Mouse (Mus musculus) stomach, embryonic 16.5 days (tissue): ENCODE measurements around the gene Aldh1b1. TPM values are rescaled to one million over a fixed set of nuclear protein-coding genes. Genes with fewer than 3 reads are reported as not detected.

ENCODE experiments used
- ATAC-seq: fragments of 200-750 bp; cut with Nextera tagmentation; 2 replicates; pipeline ENCODE4 v1.8.0; 2017; ENCODE audit warnings: moderate number of reproducible peaks, moderate TSS enrichment; ENCODE audit not compliant: insufficient read depth, low FRiP score
- H3K27ac ChIP-seq: fragments of 300-500 bp; sonication (generic); 2 replicates; pipeline ENCODE4 v1.5.1; 2014; ENCODE audit warnings: low read length
- H3K27me3 ChIP-seq: fragments of 300-500 bp; sonication (generic); 2 replicates; pipeline ENCODE4 v1.6.1; 2014; ENCODE audit warnings: low read length, control low read depth, mixed read lengths; ENCODE audit not compliant: control insufficient read depth, insufficient read depth
- H3K36me3 ChIP-seq: fragments of 300-500 bp; sonication (generic); 2 replicates; pipeline ENCODE4 v1.6.1; 2014; ENCODE audit warnings: low read length; ENCODE audit not compliant: control insufficient read depth, insufficient read depth
- H3K4me1 ChIP-seq: fragments of 300-500 bp; sonication (generic); 2 replicates; pipeline ENCODE4 v1.6.1; 2014; ENCODE audit warnings: low read length, control low read depth, mixed read lengths; ENCODE audit not compliant: control insufficient read depth, insufficient read depth
- H3K4me2 ChIP-seq: fragments of 300-500 bp; sonication (generic); 2 replicates; pipeline ENCODE4 v1.6.1; 2014; ENCODE audit warnings: low read depth, low read length, mixed read lengths
- H3K4me3 ChIP-seq: fragments of 300-500 bp; sonication (generic); replicated peaks from 2 replicates; pipeline ENCODE4 v1.5.1; 2014; ENCODE audit warnings: mild to moderate bottlenecking, low read length
- H3K9ac ChIP-seq: fragments of 300-500 bp; sonication (generic); 2 replicates; pipeline ENCODE4 v1.6.1; 2014; ENCODE audit warnings: low read length
- H3K9me3 ChIP-seq: fragments of 300-500 bp; sonication (generic); replicated peaks from 2 replicates; pipeline ENCODE4 v1.6.1; 2016; ENCODE audit warnings: low read length, control low read depth; ENCODE audit not compliant: control insufficient read depth
- WGBS: fragments of 180-500 bp; shearing (Covaris S2); extraction: QIAGEN DNeasy Blood & Tissue Kit; methylation state at CpG from one replicate; pipeline ENCODE4 v1.1.7; 2014; 5-methylcytosine and 5-hydroxymethylcytosine counted together
- polyA plus RNA-seq: library from polyadenylated mRNA; unstranded; fragments of >200 nt; fragmentation: Nextera tagmentation; extraction: Ambion mirVana; gene quantifications from 2 replicates; pipeline ENCODE4 v1.2.1, GENCODE M21; 2015

Aldh1b1 gene
- polyA plus RNA-seq = 77.6 and 95.3 TPM in 2 replicates

GRCm38 (mm10) chr4:45798964-45799363 is at the start of gene Aldh1b1:
Aldh1b1 (plus strand) TSS chr4:45799022.
- peak; percentile 78 for ATAC-seq
- peak within 1 kb of the TSS; percentile 84 for H3K4me2 ChIP-seq
- H3K9me3 ChIP-seq = no peaks in the 10 kb centered on the region
- H3K4me1 ChIP-seq = peaks cover 17% of the 10 kb centered on the region
- H3K27ac ChIP-seq = 0 out of 2 replicates have a peak within 1 kb of the TSS, but pooled peaks have one; percentile 42
- 1% methylated on average over 26 of the region's 26 CpGs for WGBS
- peaks cover 7% of the 10 kb centered on the region; the same call in 1 of the 2 replicates for H3K36me3 ChIP-seq
- H3K27me3 ChIP-seq = no peaks in the 10 kb centered on the region
- peak within 1 kb of the TSS; percentile 57 for H3K4me3 ChIP-seq
- peak within 1 kb of the TSS; percentile 73 for H3K9ac ChIP-seq

- Histone ChIP-seq H3K36me3 (no peaks in the 10 kb centered on the region), H3K27ac (no peak overlapping the region), H3K4me3 (no peak overlapping the region), H3K4me1 (peaks cover 6% of the 10 kb centered on the region; the same call in 1 of the 2 replicates), H3K9ac (no peak overlapping the region), H3K9me3 (no peaks in the 10 kb centered on the region), H3K4me2 (no peak overlapping the region), H3K27me3 (no peaks in the 10 kb centered on the region)
- ATAC-seq = no peak
- WGBS = 68% methylated on average over 10 of the region's 10 CpGs
These were observed 49.4 kb upstream of the Aldh1b1 start for GRCm38 (mm10) chr4:45749449-45749848.

DNA sequence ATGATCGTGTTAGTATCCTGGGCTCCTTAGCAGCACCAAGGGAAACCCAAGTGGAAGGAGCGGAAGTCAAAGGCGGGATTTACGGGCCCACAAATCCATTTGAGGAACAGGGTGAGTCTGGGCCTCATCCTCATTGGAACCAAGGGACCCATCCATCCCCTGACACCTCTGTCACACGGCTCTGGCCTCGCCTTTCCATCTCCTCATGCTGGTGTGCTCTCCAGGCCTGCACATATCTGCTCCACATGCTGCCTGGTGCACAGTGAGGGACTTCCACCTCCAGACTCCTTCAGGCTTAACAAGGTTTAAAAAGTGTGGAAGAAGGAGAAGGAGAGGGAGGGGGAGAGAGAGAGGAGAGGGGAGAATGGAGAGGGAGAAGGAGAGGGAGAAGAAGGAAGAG is 48.3 kb upstream of the Aldh1b1 start:
- H3K4me1 ChIP-seq = peaks cover 7% of the 10 kb centered on the region; the same call in 1 of the 2 replicates
- no peak overlapping the region for H3K4me3 ChIP-seq
- no peak overlapping the region for H3K4me2 ChIP-seq
- no peak for ATAC-seq
- H3K9me3 ChIP-seq = no peaks in the 10 kb centered on the region
- no peaks in the 10 kb centered on the region for H3K36me3 ChIP-seq
- WGBS = 80% methylated on average over 6 of the region's 6 CpGs
- no peak overlapping the region for H3K27ac ChIP-seq
- H3K9ac ChIP-seq = no peak overlapping the region
- H3K27me3 ChIP-seq = no peaks in the 10 kb centered on the region

DNA sequence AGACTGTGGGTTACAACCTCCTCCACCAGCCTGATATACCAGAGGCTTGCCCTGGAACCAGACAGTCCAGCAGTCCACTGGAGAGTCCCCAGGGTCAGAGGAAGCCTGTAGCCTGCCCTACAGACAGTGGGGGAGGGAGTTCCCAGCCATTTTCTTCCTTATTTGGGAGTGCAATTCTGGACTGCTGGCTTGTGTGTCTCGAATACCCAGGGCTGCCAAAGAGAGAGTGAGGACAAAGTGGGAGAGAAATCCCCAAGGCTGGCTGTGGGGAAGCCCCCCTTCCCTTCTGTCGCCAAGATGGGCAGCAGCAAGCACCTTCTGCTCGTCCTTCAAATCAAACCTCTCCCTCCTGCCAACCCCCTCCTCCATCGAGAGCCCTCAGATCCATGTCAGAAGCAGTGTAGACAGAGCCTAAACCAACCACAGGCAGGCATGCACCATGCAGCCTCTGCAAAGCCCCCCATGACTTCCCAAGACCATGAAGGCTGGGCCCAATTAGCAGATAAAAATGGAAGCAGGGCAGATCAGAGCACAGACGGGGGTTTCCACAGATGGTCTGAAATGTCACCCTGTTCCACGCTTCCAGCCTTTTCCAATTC is 45.5 kb upstream of the Aldh1b1 start:
- peak; percentile 38; the same call in 1 of the 2 replicates for ATAC-seq
- peaks cover 23% of the 10 kb centered on the region for H3K4me1 ChIP-seq
- no peaks in the 10 kb centered on the region for H3K9me3 ChIP-seq
- no peaks in the 10 kb centered on the region for H3K36me3 ChIP-seq
- H3K27me3 ChIP-seq = no peaks in the 10 kb centered on the region
- H3K4me2 ChIP-seq = no peak overlapping the region
- no peak overlapping the region for H3K9ac ChIP-seq
- no peak overlapping the region for H3K4me3 ChIP-seq
- WGBS = 44% methylated on average over 6 of the region's 6 CpGs
- peak overlapping the region; percentile 40; the same call in 1 of the 2 replicates for H3K27ac ChIP-seq

- Histone ChIP-seq H3K4me2 (no peak overlapping the region), H3K27me3 (no peaks in the 10 kb centered on the region), H3K4me1 (peaks cover 24% of the 10 kb centered on the region), H3K4me3 (no peak overlapping the region), H3K9me3 (no peaks in the 10 kb centered on the region), H3K9ac (no peak overlapping the region), H3K36me3 (no peaks in the 10 kb centered on the region), H3K27ac (no peak overlapping the region)
- 74% methylated on average over 4 of the region's 4 CpGs for WGBS
- ATAC-seq = no peak
These were observed 44.7 kb upstream of the Aldh1b1 start for GRCm38 (mm10) chr4:45754171-45754570.

- H3K36me3 ChIP-seq = no peaks in the 10 kb centered on the region
- no peak overlapping the region for H3K9ac ChIP-seq
- H3K27me3 ChIP-seq = no peaks in the 10 kb centered on the region
- no peak overlapping the region for H3K4me3 ChIP-seq
- 75% methylated on average over 9 of the region's 9 CpGs for WGBS
- H3K27ac ChIP-seq = no peak overlapping the region
- peaks cover 24% of the 10 kb centered on the region for H3K4me1 ChIP-seq
- no peaks in the 10 kb centered on the region for H3K9me3 ChIP-seq
- H3K4me2 ChIP-seq = no peak overlapping the region
- no peak for ATAC-seq
These were observed 43.7 kb upstream of the Aldh1b1 start for GRCm38 (mm10) chr4:45755097-45755496.

GRCm38 (mm10) chr4:45755881-45756280 is 42.9 kb upstream of the Aldh1b1 start:
- Histone ChIP-seq H3K4me1 (peaks cover 24% of the 10 kb centered on the region), H3K4me2 (no peak overlapping the region), H3K9ac (no peak overlapping the region), H3K36me3 (no peaks in the 10 kb centered on the region), H3K27ac (peak overlapping the region; percentile 44; the same call in 1 of the 2 replicates), H3K4me3 (no peak overlapping the region), H3K27me3 (no peaks in the 10 kb centered on the region), H3K9me3 (no peaks in the 10 kb centered on the region)
- 52% methylated on average over 17 of the region's 17 CpGs for WGBS
- peak; percentile 74 for ATAC-seq

- Histone ChIP-seq H3K27ac (no peak overlapping the region), H3K9ac (no peak overlapping the region), H3K4me3 (no peak overlapping the region), H3K4me1 (peaks cover 24% of the 10 kb centered on the region), H3K4me2 (no peak overlapping the region), H3K36me3 (no peaks in the 10 kb centered on the region), H3K27me3 (no peaks in the 10 kb centered on the region), H3K9me3 (no peaks in the 10 kb centered on the region)
- ATAC-seq = no peak
- 52% methylated on average over 5 of the region's 5 CpGs for WGBS
These were observed 40.9 kb upstream of the Aldh1b1 start for GRCm38 (mm10) chr4:45757941-45758340.

DNA sequence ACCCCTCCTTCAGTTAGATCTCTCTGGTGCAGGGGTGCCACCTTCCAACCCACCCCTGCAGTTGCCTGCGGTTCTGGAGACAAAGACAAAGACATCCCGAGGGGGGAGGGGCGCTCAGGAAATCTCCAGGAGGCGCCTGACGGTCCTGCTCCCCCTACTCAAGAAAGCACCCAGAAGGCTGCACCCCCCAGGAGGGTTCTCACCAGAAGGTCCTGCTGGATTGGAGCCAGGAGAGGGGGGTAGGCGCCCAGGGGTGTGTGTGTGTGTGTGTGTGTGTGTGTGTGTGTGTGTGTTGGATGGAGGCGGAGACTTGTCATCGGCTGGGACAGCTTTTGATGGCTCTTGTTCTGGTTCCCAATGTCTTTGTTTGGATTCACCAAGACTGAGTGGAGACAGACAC is 39.4 kb upstream of the Aldh1b1 start:
- H3K36me3 ChIP-seq = no peaks in the 10 kb centered on the region
- no peaks in the 10 kb centered on the region for H3K27me3 ChIP-seq
- no peak overlapping the region for H3K27ac ChIP-seq
- no peak overlapping the region for H3K4me3 ChIP-seq
- no peak overlapping the region for H3K4me2 ChIP-seq
- peaks cover 29% of the 10 kb centered on the region for H3K4me1 ChIP-seq
- H3K9me3 ChIP-seq = no peaks in the 10 kb centered on the region
- 60% methylated on average over 8 of the region's 8 CpGs for WGBS
- ATAC-seq = no peak
- H3K9ac ChIP-seq = no peak overlapping the region
